Mouse (Mus musculus) midbrain, embryonic 13.5 days (tissue): ENCODE measurements at regions not wholly inside any gene's neighbourhood (a gene's known extent, or its start where the extent isn't known, plus 50 kb on each side); places are given as distances from the start of the nearest gene placed in this dataset.

Source experiments
- ATAC-seq: fragments of 200-750 bp; cut with Nextera tagmentation; 2 replicates; pipeline ENCODE4 v1.8.0; 2017; ENCODE audit warnings: mild to moderate bottlenecking, moderate TSS enrichment, moderate library complexity
- H3K27ac ChIP-seq: fragments of 300-500 bp; sonication (generic); 2 replicates; pipeline ENCODE4 v1.5.1; 2015; ENCODE audit warnings: inconsistent platforms, mild to moderate bottlenecking, moderate library complexity
- H3K27me3 ChIP-seq: fragments of 300-500 bp; sonication (generic); 2 replicates; pipeline ENCODE4 v1.6.1; 2015; ENCODE audit warnings: mild to moderate bottlenecking, inconsistent platforms
- H3K36me3 ChIP-seq: fragments of 300-500 bp; sonication (generic); 2 replicates; pipeline ENCODE4 v1.6.1; 2015; ENCODE audit warnings: mild to moderate bottlenecking, inconsistent platforms
- H3K4me1 ChIP-seq: fragments of 300-500 bp; sonication (generic); replicated peaks from 2 replicates; pipeline ENCODE4 v1.6.1; 2015; ENCODE audit warnings: inconsistent platforms
- H3K4me2 ChIP-seq: fragments of 300-500 bp; sonication (generic); replicated peaks from 2 replicates; pipeline ENCODE4 v1.6.1; 2015; ENCODE audit warnings: moderate library complexity, mild to moderate bottlenecking, inconsistent platforms
- H3K4me3 ChIP-seq: fragments of 300-500 bp; sonication (generic); replicated peaks from 2 replicates; pipeline ENCODE4 v1.5.1; 2015; ENCODE audit warnings: mild to moderate bottlenecking, inconsistent platforms
- H3K9ac ChIP-seq: fragments of 300-500 bp; sonication (generic); replicated peaks from 2 replicates; pipeline ENCODE4 v1.6.1; 2015; ENCODE audit warnings: mild to moderate bottlenecking, inconsistent platforms
- H3K9me3 ChIP-seq: fragments of 300-500 bp; sonication (generic); 2 replicates; pipeline ENCODE4 v1.6.1; 2016; ENCODE audit warnings: mild to moderate bottlenecking, inconsistent platforms
- WGBS: fragments of 180-500 bp; shearing (Covaris S2); methylation state at CpG from one replicate; pipeline ENCODE4 v1.1.7; 2015; 5-methylcytosine and 5-hydroxymethylcytosine counted together

DNA sequence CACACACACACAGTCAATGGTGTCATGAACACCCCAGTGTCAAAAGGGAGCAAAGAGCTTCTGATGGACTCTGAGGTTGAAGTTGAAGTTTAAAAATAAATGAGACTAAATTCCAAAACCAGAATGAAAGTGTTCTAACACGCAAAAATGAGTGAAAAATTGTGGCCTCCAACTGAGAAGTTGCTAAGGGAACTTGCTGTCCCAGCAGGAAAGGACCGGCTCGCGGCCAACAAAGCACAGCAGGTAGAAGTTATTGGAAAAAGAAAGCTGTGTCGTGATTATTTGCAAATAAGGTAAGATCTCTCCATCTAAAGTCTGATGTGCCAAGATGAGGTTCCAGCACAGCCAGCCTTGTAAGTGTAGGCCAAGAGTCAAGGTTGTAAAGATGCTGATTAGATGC, 169.7 kb downstream of the Nrp2 start:
- no peak overlapping the region for H3K4me2 ChIP-seq
- no peaks in the 10 kb centered on the region for H3K4me1 ChIP-seq
- H3K27ac ChIP-seq = no peak overlapping the region
- H3K9ac ChIP-seq = no peak overlapping the region
- H3K4me3 ChIP-seq = no peak overlapping the region
- WGBS = 77% methylated on average over 5 of the region's 5 CpGs
- no peaks in the 10 kb centered on the region for H3K36me3 ChIP-seq
- no peaks in the 10 kb centered on the region for H3K9me3 ChIP-seq
- ATAC-seq = no peak
- no peaks in the 10 kb centered on the region for H3K27me3 ChIP-seq

DNA sequence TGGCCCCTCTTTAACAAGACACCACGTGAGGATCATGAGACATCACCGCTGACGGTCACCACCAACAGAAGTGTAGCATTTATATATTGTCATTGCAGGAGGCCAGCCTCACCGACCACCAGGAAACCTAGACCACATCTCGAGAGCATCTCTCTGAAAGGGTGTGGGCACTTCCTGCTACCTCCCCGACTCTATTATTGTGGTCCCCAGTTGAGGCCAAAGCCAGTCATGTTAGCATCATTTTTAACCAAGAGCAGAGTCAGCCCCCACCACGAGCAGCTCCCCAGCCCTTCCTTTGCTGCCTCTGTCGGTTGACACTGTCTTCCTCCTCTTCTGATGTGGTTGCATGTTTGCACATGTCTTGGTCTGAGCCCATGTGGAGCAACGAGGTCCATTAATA, 172.5 kb downstream of the Nrp2 start:
- Histone ChIP-seq H3K9ac (no peak overlapping the region), H3K4me3 (no peak overlapping the region), H3K4me2 (no peak overlapping the region), H3K4me1 (no peaks in the 10 kb centered on the region), H3K27me3 (no peaks in the 10 kb centered on the region), H3K36me3 (no peaks in the 10 kb centered on the region), H3K9me3 (no peaks in the 10 kb centered on the region), H3K27ac (no peak overlapping the region)
- no peak for ATAC-seq
- 84% methylated on average over 9 of the region's 9 CpGs for WGBS

DNA sequence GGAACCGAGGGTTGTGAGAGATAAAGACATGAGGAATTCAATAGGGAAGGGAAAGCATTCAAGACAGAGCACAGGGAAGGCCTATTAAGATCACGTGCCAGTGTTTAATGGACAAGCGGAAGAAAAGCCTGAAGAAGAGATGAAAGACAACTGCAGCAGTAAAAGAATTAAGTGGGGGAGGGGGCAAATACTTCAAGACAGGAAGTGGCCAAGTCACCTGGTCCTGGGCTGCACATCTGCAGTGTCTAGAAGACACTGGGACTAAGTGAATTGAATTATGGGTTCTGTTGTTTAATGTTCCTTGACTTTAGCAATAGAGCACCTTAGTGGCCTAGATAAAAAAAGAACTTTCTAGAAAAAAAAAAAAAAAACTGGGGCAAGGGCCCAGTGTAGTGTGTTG, 173.6 kb downstream of the Nrp2 start:
- Histone ChIP-seq H3K36me3 (no peaks in the 10 kb centered on the region), H3K9ac (no peak overlapping the region), H3K27me3 (no peaks in the 10 kb centered on the region), H3K9me3 (no peaks in the 10 kb centered on the region), H3K4me3 (no peak overlapping the region), H3K27ac (no peak overlapping the region), H3K4me2 (no peak overlapping the region), H3K4me1 (no peaks in the 10 kb centered on the region)
- ATAC-seq = no peak
- WGBS = 59% methylated on average over 3 of the region's 3 CpGs

DNA sequence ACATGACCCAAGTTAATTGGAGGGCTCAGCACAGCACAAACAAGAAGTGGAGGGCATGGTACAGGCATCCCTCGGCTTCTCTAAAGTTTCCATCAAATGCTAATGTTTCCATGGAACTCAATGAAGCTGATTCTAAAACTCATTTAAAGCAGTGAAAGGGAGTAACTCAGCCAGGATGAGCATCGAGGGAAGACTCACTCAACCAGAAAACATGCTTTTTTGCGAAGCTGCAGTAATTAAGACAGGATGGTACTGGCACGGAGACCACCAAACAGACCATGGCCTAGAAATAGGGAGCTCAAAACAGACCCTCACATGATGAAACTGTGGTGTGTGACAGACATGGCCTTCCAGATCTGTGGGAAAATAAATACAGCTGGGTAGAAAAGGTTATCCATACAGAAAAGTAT, 177.8 kb downstream of the Nrp2 start:
- no peak overlapping the region for H3K9ac ChIP-seq
- H3K4me1 ChIP-seq = no peaks in the 10 kb centered on the region
- ATAC-seq = no peak
- 29% methylated on average over 4 of the region's 4 CpGs for WGBS
- no peaks in the 10 kb centered on the region for H3K27me3 ChIP-seq
- no peaks in the 10 kb centered on the region for H3K36me3 ChIP-seq
- no peak overlapping the region for H3K4me2 ChIP-seq
- no peaks in the 10 kb centered on the region for H3K9me3 ChIP-seq
- no peak overlapping the region for H3K27ac ChIP-seq
- H3K4me3 ChIP-seq = no peak overlapping the region

DNA sequence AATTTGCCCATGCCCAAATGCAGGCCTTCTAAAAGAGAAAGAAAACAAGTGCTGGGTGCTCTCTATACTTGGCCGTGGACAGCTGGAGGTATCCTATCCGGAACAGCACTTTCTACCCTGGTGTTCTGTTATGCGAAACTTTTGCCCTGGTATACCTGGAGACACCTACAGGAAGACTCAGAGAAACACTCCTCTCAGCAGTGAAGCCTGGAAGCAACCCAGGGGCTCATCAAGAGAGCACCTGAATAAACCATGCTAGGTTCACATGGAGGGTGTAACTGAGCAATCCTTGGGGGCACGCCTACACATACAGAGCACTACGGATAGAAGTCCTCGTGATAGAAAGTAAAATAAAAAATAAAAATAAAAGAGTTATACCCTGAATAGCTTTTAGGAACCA, 178.4 kb downstream of the Nrp2 start:
- Histone ChIP-seq H3K9ac (no peak overlapping the region), H3K36me3 (no peaks in the 10 kb centered on the region), H3K27ac (no peak overlapping the region), H3K4me2 (no peak overlapping the region), H3K4me3 (no peak overlapping the region), H3K4me1 (no peaks in the 10 kb centered on the region), H3K27me3 (no peaks in the 10 kb centered on the region), H3K9me3 (no peaks in the 10 kb centered on the region)
- no peak for ATAC-seq
- WGBS = 86% methylated on average over 6 of the region's 6 CpGs

DNA sequence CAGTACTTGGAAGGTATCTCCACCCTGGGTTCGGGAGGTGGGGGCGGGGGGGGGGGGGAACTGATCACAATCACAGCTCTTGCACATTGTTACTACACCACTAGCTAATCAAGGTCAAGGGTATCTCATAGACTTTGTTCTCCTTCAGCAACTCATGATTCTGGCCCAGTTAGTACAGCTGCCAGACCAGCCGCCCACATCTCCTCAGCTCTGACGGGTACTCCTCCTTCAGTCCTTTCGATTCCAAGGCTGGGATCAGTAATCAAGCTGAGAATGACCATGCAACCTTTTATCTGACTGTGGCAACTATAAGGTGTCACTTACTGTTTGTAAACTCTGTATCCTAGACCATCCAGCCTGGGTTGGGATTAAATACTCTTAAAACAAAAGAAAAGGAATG, 178.9 kb downstream of the Nrp2 start:
- H3K36me3 ChIP-seq = no peaks in the 10 kb centered on the region
- whole genome bisulfite sequencing = 85% methylated on average over 5 of the region's 5 CpGs
- H3K27ac ChIP-seq = no peak overlapping the region
- H3K27me3 ChIP-seq = no peaks in the 10 kb centered on the region
- H3K4me2 ChIP-seq = no peak overlapping the region
- no peaks in the 10 kb centered on the region for H3K9me3 ChIP-seq
- no peak overlapping the region for H3K9ac ChIP-seq
- H3K4me1 ChIP-seq = no peaks in the 10 kb centered on the region
- H3K4me3 ChIP-seq = no peak overlapping the region
- no peak for ATAC-seq

DNA sequence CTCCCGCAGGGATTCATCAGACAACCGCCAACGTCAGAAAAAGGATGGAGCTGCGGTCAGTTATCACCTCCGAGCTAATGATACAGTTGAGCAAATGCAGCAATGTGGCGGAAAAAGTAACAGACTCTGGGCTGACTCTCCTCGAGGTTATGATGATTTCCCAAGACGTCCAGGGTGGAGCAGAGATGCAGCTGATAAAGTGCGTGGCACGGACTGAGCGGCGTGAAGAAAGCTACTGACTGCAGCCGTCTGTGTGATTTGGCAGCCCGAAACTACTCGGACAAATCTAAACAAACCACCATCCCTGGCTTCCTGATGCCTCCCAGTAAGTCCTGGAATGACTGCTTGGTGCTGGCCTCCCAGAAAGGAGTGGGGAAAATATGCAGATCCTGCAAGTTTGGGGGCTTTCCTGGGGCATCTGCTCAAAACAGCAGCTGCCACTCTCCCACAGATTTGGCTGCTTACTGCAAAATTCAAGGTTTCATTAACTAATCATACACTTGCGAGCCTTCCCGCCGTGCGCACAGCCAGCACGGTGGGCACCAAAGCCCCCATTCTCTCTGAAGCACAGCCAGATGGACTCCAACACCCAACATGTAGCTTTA, 181.9 kb downstream of the Nrp2 start:
- no peaks in the 10 kb centered on the region for H3K36me3 ChIP-seq
- no peaks in the 10 kb centered on the region for H3K27me3 ChIP-seq
- no peaks in the 10 kb centered on the region for H3K4me1 ChIP-seq
- H3K9me3 ChIP-seq = no peaks in the 10 kb centered on the region
- WGBS = 77% methylated on average over 20 of the region's 20 CpGs
- H3K9ac ChIP-seq = no peak overlapping the region
- no peak overlapping the region for H3K4me3 ChIP-seq
- H3K4me2 ChIP-seq = no peak overlapping the region
- no peak overlapping the region for H3K27ac ChIP-seq
- no peak for ATAC-seq

DNA sequence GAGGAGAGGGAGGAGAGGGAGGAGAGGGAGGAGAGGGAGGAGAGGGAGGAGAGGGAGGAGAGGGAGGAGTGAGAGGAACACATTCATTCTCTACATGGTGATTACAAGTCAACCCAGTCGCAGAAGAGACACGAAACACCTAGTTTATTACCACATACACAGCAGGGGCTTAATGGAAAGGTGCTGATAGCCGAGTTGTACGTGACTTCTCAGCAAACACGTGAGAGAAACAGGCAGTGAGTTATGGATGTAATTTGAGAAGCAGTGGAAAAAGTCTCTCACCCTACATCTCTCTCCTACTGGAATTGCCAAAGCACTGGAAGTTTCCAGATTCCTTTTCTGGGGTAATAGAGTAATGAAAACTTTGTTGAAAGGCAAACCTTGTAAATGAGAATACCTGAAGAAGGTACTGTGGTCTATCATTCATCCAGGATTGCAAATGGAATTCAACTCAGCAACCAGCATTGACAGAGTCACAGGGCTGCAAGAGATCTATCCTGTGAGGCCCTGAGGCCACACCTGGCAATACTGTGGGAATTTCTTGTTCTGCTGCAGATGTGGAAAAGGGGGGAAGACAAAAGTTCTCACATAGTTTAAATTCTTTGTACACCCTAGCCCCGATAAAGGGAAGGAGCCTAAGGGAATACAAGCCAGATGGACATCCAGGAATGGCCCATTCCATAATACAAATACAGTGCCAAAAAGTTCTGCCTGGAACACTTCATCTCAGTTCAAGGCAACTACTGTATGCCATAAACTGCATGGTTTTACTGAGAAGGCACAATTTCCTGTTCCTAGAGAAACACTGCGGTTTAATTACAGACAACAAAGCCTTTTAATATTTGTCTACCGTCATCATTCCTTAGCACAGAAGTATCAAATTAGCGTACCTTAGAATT, 184.7 kb downstream of the Nrp2 start:
- WGBS = 82% methylated on average over 9 of the region's 9 CpGs
- ATAC-seq = no peak
- Histone ChIP-seq H3K27me3 (no peaks in the 10 kb centered on the region), H3K9ac (no peak overlapping the region), H3K4me2 (no peak overlapping the region), H3K36me3 (no peaks in the 10 kb centered on the region), H3K9me3 (peaks cover under 1% of the 10 kb centered on the region; the same call in 1 of the 2 replicates), H3K27ac (no peak overlapping the region), H3K4me3 (no peak overlapping the region), H3K4me1 (no peaks in the 10 kb centered on the region)

DNA sequence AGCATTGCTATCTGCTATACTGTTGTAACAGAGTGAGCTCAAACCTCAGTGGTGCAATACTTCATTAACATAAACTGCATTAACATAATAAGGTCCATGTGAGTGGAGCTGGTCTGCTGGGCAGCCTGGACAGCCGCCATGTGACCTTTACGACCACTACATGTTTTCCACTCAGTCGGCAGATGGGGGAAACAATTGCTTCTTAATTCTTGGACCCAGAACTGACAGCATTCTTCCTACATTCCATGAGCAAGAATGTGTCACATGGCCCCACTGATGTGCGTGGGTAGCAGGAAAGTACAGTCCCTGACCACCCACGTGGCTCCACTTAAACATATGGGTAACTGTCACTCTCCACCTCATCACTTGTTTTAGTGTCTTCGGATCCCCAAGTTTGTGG, 198.3 kb downstream of the Nrp2 start:
- H3K4me2 ChIP-seq = no peak overlapping the region
- no peak overlapping the region for H3K9ac ChIP-seq
- no peaks in the 10 kb centered on the region for H3K27me3 ChIP-seq
- ATAC-seq = no peak
- WGBS = 55% methylated on average over 6 of the region's 6 CpGs
- H3K36me3 ChIP-seq = no peaks in the 10 kb centered on the region
- H3K4me3 ChIP-seq = no peak overlapping the region
- peaks cover 28% of the 10 kb centered on the region for H3K4me1 ChIP-seq
- H3K9me3 ChIP-seq = no peaks in the 10 kb centered on the region
- H3K27ac ChIP-seq = no peak overlapping the region

DNA sequence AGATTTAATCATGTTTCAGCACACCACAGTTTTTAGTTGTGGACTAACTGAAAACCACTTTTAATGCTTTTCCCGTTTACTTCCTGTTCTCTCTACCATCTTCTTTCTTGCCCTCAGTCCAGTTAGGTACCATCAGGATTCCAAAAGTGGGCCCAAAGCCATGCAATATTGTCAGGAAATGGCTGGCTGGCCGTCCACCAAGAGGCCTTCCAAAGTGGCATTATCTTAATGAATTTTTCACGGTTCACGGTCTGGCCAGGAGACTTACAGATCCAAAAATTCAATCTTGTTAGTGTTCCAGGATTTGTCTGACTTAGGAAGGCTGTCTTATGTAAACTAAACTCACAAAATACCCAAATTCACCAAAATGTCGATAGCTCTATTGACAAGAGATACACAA, 198.8 kb downstream of the Nrp2 start:
- no peak overlapping the region for H3K4me2 ChIP-seq
- ATAC-seq = no peak
- H3K9ac ChIP-seq = no peak overlapping the region
- H3K9me3 ChIP-seq = no peaks in the 10 kb centered on the region
- H3K27ac ChIP-seq = no peak overlapping the region
- 71% methylated on average over 5 of the region's 5 CpGs for WGBS
- H3K4me1 ChIP-seq = peaks cover 32% of the 10 kb centered on the region
- H3K27me3 ChIP-seq = no peaks in the 10 kb centered on the region
- H3K4me3 ChIP-seq = no peak overlapping the region
- H3K36me3 ChIP-seq = no peaks in the 10 kb centered on the region

DNA sequence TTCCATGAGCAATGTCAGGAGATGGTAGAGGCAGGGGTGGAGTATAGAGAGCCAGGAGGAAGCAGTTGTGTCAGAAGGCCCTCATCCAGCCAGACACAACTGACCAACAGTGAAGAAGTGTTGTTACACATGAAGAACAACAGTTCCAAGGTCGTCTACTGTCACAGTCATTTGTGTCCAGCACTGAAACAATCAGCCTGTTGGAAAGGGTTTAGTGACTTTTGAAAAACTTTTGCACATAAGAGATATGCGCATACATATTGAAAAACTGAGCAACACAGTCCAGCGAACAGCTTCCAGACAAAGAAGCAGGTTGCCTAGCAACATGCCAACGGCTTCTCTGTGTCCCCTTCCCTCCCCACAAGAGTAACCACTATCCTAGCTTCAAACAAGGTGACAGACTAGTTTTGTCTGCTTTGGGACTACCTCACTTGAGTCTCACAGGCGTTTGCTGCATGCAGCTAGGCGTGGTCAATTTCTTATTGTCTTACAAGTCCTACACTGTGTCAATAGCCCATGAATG, 199.9 kb downstream of the Nrp2 start:
- H3K4me3 ChIP-seq = no peak overlapping the region
- H3K4me1 ChIP-seq = peaks cover 32% of the 10 kb centered on the region
- no peak overlapping the region for H3K9ac ChIP-seq
- no peak overlapping the region for H3K4me2 ChIP-seq
- H3K9me3 ChIP-seq = no peaks in the 10 kb centered on the region
- 24% methylated on average over 6 of the region's 6 CpGs for WGBS
- H3K36me3 ChIP-seq = no peaks in the 10 kb centered on the region
- H3K27ac ChIP-seq = no peak overlapping the region
- H3K27me3 ChIP-seq = no peaks in the 10 kb centered on the region
- 0 out of 2 replicates have a peak, but pooled peaks have one; percentile 48 for ATAC-seq

DNA sequence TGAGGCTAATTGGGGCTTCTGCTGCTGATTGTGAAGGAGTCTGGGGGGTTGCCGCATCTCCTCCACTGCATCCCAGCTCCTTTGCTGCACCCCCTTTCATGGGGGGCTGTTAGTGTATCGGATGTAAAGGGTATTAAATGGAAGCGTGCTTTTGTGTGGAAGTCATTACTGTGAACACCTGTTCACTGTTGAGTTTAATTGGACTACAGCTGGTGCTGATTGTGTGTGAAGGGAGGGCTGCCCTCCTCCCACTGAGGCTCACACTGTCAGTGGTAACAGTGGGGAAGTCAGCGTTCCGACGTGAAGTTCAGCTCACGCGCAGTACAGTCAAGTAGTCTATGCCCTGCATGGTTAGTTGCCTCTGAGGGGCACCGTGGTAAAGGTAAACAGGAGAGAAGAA, 202.7 kb downstream of the Nrp2 start:
- H3K27me3 ChIP-seq = peaks cover 3% of the 10 kb centered on the region; the same call in 1 of the 2 replicates
- WGBS = 49% methylated on average over 9 of the region's 9 CpGs
- no peaks in the 10 kb centered on the region for H3K36me3 ChIP-seq
- peaks cover 32% of the 10 kb centered on the region for H3K4me1 ChIP-seq
- H3K4me2 ChIP-seq = no peak overlapping the region
- no peak overlapping the region for H3K4me3 ChIP-seq
- H3K9ac ChIP-seq = no peak overlapping the region
- 0 out of 2 replicates have a peak, but pooled peaks have one; percentile 54 for ATAC-seq
- no peaks in the 10 kb centered on the region for H3K9me3 ChIP-seq
- H3K27ac ChIP-seq = no peak overlapping the region
